Mouse (Mus musculus) left cerebral cortex, postnatal 25 days (tissue): ENCODE measurements around the gene Hpcal1. TPM values are rescaled to one million over a fixed set of nuclear protein-coding genes. Genes with fewer than 3 reads are reported as not detected.
A peak's percentile ranks its signal among the peaks of the same experiment; 100 is the strongest.
"Not testable (repeated sequence)": the region's sequence is repeated elsewhere in the genome, so short reads cannot be mapped to it uniquely, and the experiment has no call there.

Experiments
- DNase-seq, 2 experiments: peaks; one replicate each; pipeline ENCODE4 v3.0.0; 2022; ENCODE audit warnings: low spot score in 2 of 2, mixed read lengths in 1 of 2
- intact Hi-C: fragments of 180-260 bp; cut with DNase I; formaldehyde crosslinking; loops from one replicate; pipeline ENCODE4 v1.15.1; 2025
- total RNA-seq, 2 experiments: library from RNA; stranded (reverse); gene quantifications; 2 replicates each; pipeline ENCODE4 v1.2.3; 2021

Gene Hpcal1
- total RNA-seq, 2 experiments from 2014 or later, result 98.4 to 99.2 TPM

GRCm38 (mm10) chr12:17762286-17762933 lies 71.8 kb downstream of the Hpcal1 start:
- DNase-seq, result no peak
- intact Hi-C loops, result no loop called here

GRCm38 (mm10) chr12:17763054-17763453 lies 72.4 kb downstream of the Hpcal1 start:
- intact Hi-C loops, result no loop called here
- DNase-seq, result no peak

- DNase-seq, result no peak
- intact Hi-C loops, result no loop called here
These were observed 73.3 kb downstream of the Hpcal1 start for GRCm38 (mm10) chr12:17764005-17764404.

- intact Hi-C loops, DNase-seq: not testable (repeated sequence)
These were observed 76.9 kb downstream of the Hpcal1 start for GRCm38 (mm10) chr12:17767567-17767966.

GRCm38 (mm10) chr12:17769476-17770172 lies 79.0 kb downstream of the Hpcal1 start:
- no peak for DNase-seq
- intact Hi-C loops, result loop anchor here (2.0 kb wide), 1 partner anchor 19 kb away; no protein-coding TSS in a partner anchor

GRCm38 (mm10) chr12:17770538-17770937 lies 79.9 kb downstream of the Hpcal1 start:
- no peak for DNase-seq
- intact Hi-C loops, result loop anchor here (2.0 kb wide), 1 partner anchor 20 kb away; no protein-coding TSS in a partner anchor

- intact Hi-C loops, result not testable (repeated sequence)
- peak in 1 of 2 experiments; percentile 11 for DNase-seq
These were observed 83.1 kb downstream of the Hpcal1 start for GRCm38 (mm10) chr12:17773721-17774120.

- intact Hi-C loops, result loop anchor here (5.0 kb wide), 1 partner anchor 218 kb away; no protein-coding TSS in a partner anchor
- not testable (repeated sequence) for DNase-seq
These were observed 84.2 kb downstream of the Hpcal1 start for GRCm38 (mm10) chr12:17774842-17775241.

GRCm38 (mm10) chr12:17778320-17778719 lies 87.7 kb downstream of the Hpcal1 start:
- peak; percentile 9 to 23 for DNase-seq
- intact Hi-C loops, result loop anchor here (5.0 kb wide), 1 partner anchor 221 kb away; no protein-coding TSS in a partner anchor

- no peak for DNase-seq
- intact Hi-C loops, result loop anchor here (5.0 kb wide), 1 partner anchor 222 kb away; no protein-coding TSS in a partner anchor
These were observed 88.4 kb downstream of the Hpcal1 start for GRCm38 (mm10) chr12:17779093-17779492.

- no peak for DNase-seq
- intact Hi-C loops, result no loop called here
These were observed 98.8 kb downstream of the Hpcal1 start for GRCm38 (mm10) chr12:17789486-17789885.

- intact Hi-C loops, result loop anchor here (10.0 kb wide), 1 partner anchor 126 kb away; no protein-coding TSS in a partner anchor
- DNase-seq, result no peak
These were observed 100.5 kb downstream of the Hpcal1 start for GRCm38 (mm10) chr12:17791111-17791510.

GRCm38 (mm10) chr12:17792756-17793155 lies 102.1 kb downstream of the Hpcal1 start:
- DNase-seq, result no peak
- intact Hi-C loops, result loop anchor here (10.0 kb wide), 1 partner anchor 128 kb away; no protein-coding TSS in a partner anchor

GRCm38 (mm10) chr12:17795660-17796278 lies 105.1 kb downstream of the Hpcal1 start:
- DNase-seq, result peak; percentile 45 to 52
- intact Hi-C loops, result loop anchor here (10.0 kb wide), 1 partner anchor 131 kb away; no protein-coding TSS in a partner anchor

GRCm38 (mm10) chr12:17798261-17798660 lies 107.6 kb downstream of the Hpcal1 start:
- intact Hi-C loops, result loop anchor here (10.0 kb wide), 1 partner anchor 133 kb away; no protein-coding TSS in a partner anchor

GRCm38 (mm10) chr12:17808542-17808941 lies 117.9 kb downstream of the Hpcal1 start:
- DNase-seq, result peak; percentile 82 to 88
- intact Hi-C loops, result loop anchor here (1.0 to 2.0 kb wide), 2 partner anchors 252 to 442 kb away; no protein-coding TSS in a partner anchor

More at GRCm38 (mm10) chr12:17798261-17798660, 107.6 kb downstream of the Hpcal1 start:
- DNase-seq, result not testable (repeated sequence)

GRCm38 (mm10) chr12:17835279-17835678 lies 144.6 kb downstream of the Hpcal1 start:
- intact Hi-C loops, DNase-seq: not testable (repeated sequence)
